Mouse (Mus musculus) mesoderm, embryonic 11.5 days (tissue): ENCODE results near the gene Marveld3.

ENCODE experiments used
- DNase-seq: peaks from one replicate; pipeline ENCODE4 v3.0.0-alpha.2; 2012; ENCODE audit warnings: low read depth, low spot score

Marveld3 gene

DNA sequence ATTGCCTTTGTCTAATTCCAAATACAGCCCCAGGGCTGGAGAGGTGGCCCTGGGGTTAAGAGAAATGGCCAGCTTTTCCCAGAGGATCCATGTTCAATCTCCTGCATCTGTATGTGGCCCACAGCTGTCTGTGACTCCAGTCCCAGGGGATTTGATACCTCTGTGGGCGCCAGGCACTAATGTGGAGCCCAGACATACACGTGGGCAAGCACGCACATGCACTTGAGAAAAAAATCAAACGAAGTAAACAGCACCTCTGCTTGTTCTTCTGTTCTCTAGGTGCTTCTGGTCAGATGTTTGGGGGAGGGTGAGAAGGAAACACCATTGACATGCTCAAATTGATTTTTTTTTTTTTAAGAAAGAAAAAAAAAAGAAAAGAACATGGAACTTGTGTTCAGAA lies 2.1 kb upstream of the Marveld3 start:
- DNase-seq, result no peak

DNA sequence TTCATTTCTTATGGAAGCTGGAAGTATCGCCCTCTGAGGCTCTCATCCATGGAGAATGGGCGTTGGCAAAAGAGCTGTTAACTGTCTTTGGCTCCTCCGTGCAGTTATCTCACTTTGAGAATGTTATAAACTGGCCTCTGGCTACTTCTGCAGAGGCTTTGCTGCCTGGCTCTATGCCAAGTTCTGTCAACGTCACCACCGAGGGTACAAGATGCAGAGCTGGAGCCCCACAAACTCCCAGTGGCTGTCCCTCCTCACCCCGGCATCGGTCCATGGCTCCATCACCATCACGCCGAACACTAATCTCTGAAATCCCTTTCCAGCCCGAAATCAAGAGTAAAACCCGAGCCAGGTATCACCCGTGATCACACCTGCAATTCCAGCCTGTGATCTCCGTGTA lies 1.4 kb upstream of the Marveld3 start:
- no peak for DNase-seq

DNA sequence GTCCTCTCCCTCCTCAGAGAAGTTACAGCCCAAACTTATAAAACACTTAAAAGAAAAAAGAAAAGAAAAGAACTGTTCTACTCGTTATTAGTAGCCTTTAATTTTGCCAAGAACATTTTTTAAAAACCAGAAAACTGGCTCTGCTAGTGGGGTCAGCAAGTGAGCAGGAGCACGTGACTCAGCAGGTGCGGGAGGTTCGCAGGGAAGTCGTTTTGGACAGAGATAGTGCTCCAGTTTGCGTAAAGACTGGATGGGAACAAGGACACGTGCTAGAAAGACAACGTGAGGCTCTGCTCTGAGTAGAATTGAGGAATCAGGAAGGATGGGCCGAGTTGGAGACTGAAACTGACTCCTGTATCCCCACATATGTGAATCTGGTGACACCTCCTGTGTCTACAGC lies 893 bp upstream of the Marveld3 start:
- no peak for DNase-seq

DNA sequence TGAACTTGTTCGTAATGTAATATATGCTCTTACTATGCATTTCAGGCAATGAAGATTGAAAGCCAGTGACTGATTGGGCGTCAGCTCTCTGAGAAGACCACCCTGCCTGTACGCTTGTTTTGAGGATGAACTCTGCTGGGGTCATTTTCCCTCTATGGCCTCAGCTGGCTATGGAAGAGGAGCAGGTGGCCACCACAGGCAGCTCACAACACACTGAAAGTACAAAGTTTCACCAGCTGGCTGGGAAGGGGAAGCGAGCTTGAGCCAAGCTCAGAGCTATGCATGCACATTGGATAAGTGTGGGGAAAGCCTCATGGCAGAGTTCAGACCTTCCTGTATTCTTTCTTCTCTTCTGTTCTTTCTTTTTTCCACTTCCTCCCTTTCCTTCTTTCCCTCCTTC lies 2.9 kb downstream of the Marveld3 start:
- no peak for DNase-seq

DNA sequence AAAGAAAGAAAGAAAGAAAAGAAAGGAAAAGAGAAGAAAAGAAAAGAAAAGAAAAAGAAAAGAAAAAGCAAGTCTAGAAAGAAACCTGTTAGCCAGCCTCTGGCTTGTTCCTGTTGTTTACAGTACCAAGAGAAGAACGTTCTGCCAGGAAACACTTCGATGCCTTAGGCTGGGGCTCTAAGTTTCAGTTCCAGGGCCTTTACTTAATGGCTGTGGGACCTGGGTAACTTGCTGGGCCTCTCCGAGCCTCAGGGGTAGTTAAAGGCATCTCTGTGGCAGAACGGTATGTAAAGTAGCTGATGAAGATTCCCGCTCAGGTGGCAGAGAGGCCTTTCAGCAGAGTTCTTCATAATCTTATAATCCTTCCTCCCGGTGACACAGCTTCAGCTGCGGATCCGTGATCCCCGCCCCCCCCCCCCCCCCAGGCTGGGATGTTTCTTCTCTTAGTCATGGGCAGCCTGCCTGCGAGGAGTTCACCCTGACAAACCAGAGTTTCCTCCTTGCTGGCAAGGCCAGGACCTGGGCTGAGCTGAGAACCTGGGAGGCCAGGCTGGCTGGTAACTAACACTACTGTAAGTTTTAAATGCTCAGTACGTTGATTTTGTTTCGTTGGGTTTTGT lies 3.9 kb downstream of the Marveld3 start:
- no peak for DNase-seq

DNA sequence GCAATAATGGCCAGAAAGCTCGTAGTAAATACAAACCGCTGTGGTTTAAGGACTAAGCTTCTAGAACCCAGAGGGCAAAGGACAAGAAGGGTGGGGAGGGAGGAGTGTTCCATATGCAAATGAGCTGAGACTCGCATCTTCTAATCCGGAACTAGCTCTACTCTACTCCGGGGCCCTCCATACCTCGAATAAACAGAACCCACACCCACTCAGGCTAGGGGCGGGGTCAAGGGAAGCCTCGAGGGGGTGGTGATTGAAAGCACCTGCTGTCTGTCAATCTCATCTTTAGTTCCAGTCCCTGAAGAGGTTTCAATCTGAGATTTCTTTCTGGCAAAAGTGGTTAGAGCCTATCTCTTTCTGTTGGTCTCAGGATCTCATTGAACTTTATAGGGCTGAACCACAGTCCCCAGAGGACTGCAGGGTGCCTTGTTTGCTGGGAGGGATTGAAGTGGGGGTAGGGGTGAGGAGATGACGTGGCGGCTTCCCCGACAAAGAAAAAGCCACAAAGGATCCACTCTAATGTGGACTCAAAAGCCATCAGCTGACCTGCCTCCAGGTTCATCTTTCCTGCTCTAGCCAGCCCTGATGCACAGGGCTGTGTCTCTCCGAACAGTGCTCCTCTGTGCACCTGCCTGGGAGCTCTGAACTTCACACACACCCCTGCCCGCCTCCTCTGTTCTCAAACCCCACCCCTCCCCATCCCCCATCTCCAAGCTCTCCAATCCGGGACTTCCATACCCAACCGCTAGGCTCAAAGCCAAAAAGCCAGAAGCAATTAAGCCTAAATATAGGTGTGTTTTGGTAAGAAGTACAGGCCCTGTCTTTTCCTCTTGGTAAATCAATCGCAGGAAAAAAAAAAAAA lies 4.6 kb downstream of the Marveld3 start:
- peak; percentile 48 for DNase-seq

DNA sequence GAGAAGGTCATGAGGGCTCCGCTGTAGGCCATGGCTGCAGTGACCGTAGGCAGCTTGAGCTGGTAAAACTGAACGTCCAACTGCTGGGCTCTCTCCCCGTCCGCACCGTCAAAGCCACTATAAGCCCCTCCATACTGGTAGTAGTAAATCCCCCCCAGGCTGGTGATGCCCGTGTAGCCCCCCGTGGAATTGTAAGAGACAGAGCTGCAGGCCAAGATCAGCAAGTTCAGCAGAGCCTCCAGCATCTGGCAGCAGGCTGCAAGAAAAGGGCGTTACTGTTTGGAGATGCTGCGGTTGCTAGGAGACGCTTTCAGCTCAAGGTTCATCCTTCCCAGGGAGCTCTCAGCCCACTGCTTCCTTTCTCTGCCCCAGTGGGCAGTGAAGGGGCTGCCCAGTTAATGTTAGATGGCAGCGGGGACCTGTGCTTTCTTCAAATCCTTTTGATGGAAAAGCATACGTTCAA lies 7.5 kb downstream of the Marveld3 start:
- peak; percentile 78 for DNase-seq

DNA sequence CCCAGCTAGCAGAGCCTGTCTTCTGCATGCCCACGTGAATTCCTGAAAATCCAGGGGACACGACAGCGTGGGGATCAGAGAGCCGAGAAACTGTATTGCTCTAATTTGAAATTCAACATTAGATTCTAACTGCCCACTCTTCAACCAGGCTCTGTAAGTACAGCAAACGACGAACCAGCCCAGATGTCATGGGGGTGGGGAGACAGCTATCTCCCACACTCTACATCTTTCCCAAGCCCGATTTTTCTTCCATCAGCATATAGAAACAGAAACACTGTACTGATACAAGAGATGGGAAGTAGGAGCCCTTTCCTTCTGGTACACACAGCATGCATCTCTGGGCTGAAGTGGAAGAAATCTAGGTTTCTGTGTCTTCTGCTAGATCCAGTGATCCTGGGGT lies 9.8 kb downstream of the Marveld3 start:
- DNase-seq, result no peak

DNA sequence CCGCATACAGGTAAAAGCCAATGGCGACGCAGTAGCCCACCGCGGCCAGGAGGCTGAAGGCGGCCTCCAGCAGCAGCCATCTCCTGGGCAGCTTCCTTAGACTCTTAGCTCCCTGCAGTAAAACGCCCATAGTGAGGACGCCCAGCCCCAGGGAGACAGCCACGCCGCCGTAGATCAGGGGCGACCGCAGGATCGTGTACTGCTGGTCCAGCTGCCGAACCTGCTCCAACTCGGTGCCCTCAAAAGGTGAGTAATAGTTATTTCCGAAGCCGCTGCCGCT lies 13.8 kb downstream of the Marveld3 start:
- no peak for DNase-seq

DNA sequence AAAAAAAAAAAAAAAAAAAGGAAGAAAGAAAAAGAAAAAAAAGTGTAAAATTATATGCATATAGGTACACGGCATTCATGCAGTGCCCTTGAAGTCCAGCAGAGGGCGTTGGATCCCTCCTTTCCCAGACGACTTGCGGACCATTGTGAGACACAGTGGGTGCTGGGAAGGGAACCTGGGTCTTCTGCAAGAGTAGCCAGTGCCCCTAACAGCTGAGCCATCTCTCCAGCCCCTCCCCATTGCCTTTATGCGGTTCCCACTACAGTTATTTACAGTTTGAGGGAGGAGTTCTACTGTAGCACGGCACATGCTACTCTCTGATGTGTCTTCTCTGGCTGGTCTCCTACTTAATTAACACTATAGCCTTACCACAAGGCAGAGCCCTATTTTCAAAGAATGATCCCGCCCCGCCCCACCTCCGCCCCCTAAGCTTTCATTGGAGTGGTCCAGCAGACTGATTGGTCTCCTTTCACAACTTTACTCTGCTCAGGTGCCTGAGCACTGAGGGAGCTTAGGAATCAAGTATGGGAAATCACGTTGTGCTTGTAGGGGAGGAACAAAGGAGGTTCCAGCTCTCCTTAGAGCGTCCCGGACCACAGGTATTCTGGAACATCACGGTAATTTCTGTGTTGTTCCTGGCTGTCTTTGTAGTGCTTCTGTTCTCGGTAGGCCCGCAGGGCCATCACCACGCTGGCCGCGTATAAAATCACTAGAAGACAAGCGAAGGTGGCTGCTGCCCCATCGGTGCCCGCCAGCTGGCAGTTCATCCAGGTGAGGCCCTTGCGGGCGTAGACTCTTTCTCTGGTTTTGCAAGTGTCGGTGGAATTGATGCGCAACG lies 14.3 kb downstream of the Marveld3 start:
- peak; percentile 61 for DNase-seq

DNA sequence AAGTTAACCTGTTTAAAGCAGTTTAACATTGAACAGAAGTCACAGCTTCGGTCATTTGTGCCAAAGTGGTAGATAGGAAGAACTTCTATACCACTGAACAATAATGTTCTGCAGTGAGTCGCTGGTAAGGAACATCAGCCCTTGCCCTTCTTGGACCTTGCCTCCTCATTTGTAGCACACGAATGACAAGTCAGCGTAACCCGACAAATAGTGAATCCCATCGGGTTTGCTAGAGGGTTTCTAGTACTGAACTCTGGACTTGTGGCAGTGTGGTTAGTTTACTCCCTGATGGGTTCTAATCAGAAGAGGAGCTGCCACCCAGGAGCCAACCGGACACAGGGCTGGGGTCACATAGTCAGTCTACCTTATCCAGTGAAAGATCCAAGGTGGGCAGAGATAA lies 15.7 kb downstream of the Marveld3 start:
- DNase-seq, result no peak

DNA sequence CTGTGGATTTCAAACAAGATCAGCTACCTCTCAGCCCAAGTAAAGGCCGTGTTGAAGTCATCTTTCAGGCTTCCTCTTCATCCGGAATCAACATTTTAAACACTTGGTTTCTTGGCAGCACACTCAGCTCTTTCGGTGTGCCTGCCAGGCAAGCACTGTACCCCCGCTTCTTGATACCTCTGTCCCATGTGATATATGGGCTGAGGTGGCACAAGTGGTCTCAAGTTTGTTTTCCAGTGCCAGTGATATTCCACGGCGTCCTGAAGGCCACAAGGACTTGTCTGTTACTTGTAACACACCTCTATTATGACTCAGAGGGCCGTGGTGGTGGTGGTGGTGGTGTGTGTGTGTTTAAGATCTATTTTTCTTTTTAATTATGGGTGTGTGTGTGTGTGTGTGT lies 16.3 kb downstream of the Marveld3 start:
- DNase-seq, result no peak

DNA sequence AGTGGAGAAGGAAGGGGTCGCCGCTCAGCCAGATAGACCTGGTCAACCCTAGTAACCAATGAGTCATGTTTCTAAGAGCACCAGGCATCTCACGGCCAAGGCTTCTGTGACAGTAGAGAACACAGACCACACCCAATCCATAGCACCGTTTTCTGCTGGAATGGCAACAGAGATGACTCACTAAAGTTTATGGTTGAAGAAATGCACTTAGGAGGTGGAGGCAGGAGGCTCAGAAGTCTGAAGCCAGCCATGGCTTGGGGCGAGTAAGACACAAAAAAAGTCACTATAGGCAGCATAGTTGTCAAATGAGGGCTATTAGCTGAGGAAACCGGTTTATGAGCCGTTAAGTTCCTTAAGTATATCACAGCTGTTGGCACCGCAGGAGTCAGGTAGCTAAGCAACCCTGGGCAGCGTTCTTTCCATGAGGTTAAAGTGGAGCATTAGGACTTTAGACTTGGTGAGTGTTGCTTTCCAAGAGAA lies 16.8 kb downstream of the Marveld3 start:
- no peak for DNase-seq

DNA sequence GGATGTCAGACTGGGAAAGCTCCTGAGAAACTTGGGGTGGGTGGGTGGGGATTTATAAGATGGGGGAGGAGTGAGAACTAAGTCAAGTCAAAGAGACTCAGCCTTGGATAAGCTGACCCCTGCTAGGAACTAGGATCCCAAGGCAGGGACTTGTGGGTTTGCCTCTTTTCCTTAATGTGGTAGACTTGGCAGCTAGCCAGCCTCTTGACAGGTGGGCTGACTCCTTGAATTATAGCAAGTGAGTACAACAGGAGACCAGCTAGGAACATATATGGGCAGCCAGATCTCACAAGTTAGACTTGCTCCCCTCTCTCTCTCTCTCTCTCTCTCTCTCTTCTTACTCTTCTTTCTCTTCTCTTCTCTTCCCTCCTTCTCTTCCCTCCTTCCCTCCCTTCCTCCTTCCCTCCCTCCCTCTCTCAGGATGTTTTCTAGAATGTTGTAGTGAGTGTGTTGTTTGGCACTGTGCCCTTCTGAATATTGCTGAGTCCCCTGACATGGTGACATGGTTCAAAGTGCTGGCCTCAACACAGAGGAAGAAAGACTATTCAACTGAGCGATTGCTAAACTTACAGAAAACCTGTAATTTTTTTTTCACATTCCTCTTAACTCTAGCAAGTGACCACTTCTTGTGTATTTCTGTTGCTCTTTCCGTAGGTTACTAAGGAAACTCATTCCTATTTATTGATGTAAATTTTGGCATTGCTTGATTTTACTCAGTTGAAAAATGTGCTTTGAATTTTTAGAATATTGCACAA lies 20.2 kb downstream of the Marveld3 start:
- peak; percentile 49 for DNase-seq

DNA sequence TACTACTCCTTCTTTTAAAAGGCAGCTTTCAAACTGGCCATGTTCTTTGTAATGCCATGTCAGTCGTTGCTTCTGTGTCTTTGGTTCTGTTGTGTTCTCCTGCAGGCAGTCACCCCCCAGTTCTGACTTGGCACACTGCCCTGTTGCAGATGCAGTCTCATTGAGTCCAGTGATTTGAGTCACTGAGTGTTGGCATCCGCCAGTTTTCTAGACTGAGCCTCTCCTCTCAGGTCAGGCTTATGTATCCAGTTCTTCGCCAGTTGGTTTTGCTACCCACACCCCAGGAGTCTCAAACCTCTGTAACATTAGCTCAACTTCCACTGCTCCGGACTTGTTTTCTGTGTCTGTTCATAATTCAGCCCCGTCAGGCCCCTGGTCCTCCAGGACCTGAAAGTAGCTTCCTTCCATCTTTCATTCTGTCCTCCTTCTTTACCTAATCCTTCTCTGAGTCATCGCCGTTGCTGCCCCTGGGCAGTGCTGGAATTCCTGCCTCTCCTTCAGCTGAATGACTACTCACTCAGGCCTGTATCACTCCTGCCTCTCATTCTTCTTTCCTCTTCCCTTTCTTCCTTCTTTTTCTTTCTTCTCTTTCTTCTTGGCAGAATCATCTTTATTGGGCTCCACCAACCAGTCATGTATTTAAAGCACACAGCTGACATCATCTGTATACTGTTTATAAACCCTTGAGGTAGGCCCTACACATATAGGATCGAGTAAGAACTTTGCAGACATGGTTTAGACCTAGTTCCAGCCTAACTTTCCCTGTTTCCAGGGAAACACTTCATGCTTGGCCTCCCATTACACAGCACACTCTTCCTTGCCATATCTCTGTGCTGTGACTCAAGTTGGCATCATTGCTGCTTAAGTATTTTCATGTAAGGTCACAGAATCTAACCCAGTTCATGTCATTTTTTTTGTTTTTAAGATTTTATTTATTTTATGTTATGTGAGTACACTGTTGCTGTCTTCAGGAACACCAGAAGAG lies 41.3 kb downstream of the Marveld3 start:
- DNase-seq, result no peak

DNA sequence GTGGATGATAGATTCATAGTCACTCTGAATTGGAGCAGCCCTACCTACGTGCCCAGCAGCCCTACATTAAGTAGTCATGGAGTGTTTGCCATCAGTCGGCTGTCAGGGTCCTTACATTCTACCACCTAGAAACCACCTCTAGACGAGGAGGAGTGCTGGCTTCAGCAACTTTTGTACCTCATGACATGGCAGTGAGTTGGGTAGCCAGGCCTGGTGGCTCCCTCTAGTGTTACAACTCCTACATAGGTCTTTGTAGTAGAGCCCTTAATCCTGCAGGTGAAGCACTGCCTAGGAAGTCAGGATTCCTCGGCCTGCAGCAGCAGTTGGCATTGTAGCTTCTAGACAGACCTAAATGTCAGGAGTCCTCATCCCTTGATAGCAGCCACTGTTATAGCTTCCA lies 44.7 kb downstream of the Marveld3 start:
- peak; percentile 12 for DNase-seq

DNA sequence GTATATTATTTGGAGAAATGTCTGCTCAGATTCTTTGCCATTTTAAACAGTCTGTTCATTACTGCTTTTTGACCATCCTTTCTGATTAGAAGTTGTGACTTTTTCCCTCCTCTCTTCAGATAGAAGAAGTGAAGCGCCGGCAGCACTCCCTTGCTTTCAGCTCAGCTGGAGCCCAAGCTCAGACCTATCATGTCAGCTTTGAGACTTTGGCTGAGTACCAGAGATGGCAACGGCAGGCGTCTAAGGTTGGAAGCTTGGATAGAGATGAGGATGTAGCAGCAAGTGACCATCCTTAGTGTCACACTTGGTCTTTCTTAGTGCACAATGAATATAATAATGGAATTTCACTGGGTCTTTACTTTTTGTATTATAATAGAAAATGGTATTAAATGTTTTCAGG lies 54.6 kb downstream of the Marveld3 start:
- DNase-seq, result no peak

DNA sequence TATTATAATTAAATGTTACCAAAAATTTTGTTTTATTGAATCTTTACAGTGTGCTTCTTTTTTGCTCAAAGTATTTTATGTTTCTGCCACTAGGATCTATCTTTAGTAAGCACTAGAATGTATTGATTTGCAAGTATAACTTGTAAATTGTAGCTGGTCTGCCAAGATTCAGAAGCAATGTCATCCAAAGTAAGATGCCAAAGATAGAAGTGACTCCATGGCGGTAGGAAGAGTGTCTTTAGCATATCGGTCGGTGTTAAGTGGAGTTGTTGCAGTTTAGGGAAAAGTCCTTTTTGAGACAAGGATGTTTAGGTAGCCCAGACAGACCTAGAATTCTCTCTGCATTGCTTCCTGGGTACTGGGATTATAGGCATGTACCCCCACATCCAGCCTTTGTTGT lies 55.1 kb downstream of the Marveld3 start:
- no peak for DNase-seq

DNA sequence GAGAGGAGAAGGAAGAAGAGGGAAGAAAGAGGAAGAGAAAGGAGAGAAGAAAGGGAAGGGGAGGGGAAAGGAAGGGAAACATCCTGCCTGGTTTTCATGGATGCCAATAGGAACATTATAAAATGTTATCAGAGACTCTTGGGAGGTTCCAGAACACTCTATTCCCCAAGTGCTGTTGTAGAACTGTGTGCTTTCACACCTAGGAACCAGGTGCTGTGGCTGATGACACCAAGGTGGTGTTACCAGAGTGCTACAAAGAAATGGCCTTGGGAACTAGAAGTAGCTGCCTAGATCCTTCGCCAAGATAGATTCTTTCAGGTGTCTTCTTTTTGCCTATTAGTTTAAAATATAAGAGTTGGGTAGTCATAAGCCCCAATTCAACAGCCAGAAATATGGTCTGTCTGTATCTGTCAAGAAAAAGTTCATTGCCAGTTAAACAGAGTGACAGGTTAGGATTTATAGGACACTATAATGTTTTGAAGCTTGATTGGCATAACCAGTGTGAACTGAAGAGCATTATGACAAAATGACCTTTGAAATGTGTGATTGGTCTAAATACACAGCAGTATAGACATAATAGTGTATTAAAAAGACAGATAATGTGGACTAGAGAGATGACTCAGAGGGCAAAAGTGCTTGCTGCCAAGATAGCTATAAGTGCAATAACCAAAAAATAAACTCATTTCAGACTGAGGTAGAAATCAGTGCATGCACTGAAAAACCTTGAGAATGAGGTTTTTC lies 56.9 kb downstream of the Marveld3 start:
- no peak for DNase-seq
